Mouse (Mus musculus): ENCODE results near the gene Syne4. TPM values are rescaled to one million over a fixed set of nuclear protein-coding genes. Genes with fewer than 3 reads are reported as not detected.

Gene Syne4
- polyA plus RNA-seq, 1 experiment from 2014 or later: 54.0 TPM

- Histone ChIP-seq H3K9ac (ENCODE audit: low read length) (peak within 1 kb of the TSS; percentile 86), H3K9me3 (replicated peaks; ENCODE audit: control insufficient read depth, low read length) (no peaks in the 10 kb centered on the region), H3K36me3 (ENCODE audit: control insufficient read depth, insufficient read depth, low read length) (no peaks in the 10 kb centered on the region), H3K4me2 (ENCODE audit: low read depth, low read length) (peak within 1 kb of the TSS; percentile 75), H3K27me3 (ENCODE audit: control insufficient read depth, insufficient read depth, low read length) (no peaks in the 10 kb centered on the region), H3K27ac (ENCODE audit: low read length) (peak within 1 kb of the TSS; percentile 94), H3K4me3 (replicated peaks; ENCODE audit: low read length) (peak within 1 kb of the TSS; percentile 75), H3K4me1 (ENCODE audit: control insufficient read depth, insufficient read depth, low read length) (peaks cover 8% of the 10 kb centered on the region; the same call in 1 of the 2 replicates)
- WGBS: under 1% methylated on average over 63 of the region's 63 CpGs
- ATAC-seq (ENCODE audit: insufficient read depth, low FRiP score): peak; percentile 61
Measured at GRCm38 (mm10) chr7:30321539-30322284, 7.1 kb downstream of the Syne4 start, which contains the start of gene E130208F15Rik. TSS of gene E130208F15Rik (plus strand) at chr7:30321740.

GRCm38 (mm10) chr7:30322285-30322667 is 7.7 kb downstream of the Syne4 start:
- H3K27me3 ChIP-seq (ENCODE audit: control insufficient read depth, insufficient read depth, low read length): no peaks in the 10 kb centered on the region
- peak overlapping the region; percentile 75 for H3K4me3 ChIP-seq (replicated peaks; ENCODE audit: low read length)
- no peaks in the 10 kb centered on the region for H3K36me3 ChIP-seq (ENCODE audit: control insufficient read depth, insufficient read depth, low read length)
- H3K4me2 ChIP-seq (ENCODE audit: low read depth, low read length): peak overlapping the region; percentile 75
- H3K9ac ChIP-seq (ENCODE audit: low read length): peak overlapping the region; percentile 86
- H3K27ac ChIP-seq (ENCODE audit: low read length): peak overlapping the region; percentile 94
- H3K4me1 ChIP-seq (ENCODE audit: control insufficient read depth, insufficient read depth, low read length): peaks cover 8% of the 10 kb centered on the region; the same call in 1 of the 2 replicates
- ATAC-seq (ENCODE audit: insufficient read depth, low FRiP score): peak; percentile 99
- H3K9me3 ChIP-seq (replicated peaks; ENCODE audit: control insufficient read depth, low read length): no peaks in the 10 kb centered on the region
- WGBS: under 1% methylated on average over 20 of the region's 20 CpGs

DNA sequence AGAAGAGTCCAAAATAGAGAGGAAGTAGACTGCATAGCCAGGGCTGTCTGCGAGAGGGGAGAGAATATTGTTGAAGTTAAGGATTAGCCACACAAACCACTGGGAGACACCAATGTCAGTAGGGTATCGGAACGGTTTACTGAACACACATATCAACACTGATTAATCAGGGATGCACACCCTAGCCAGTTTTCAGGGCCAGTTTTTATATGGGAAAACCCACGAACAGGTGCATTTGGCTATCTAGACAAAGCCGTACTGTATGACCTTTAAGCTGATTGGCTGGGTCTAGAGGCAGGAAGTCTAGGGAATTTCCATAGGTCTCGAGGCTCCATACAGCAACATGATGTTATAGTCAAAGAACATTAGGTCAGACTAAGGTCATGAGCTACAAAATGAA is 8.3 kb downstream of the Syne4 start:
- Histone ChIP-seq H3K27ac (ENCODE audit: low read length) (peak overlapping the region; percentile 94), H3K4me1 (ENCODE audit: control insufficient read depth, insufficient read depth, low read length) (peaks cover 8% of the 10 kb centered on the region; the same call in 1 of the 2 replicates), H3K27me3 (ENCODE audit: control insufficient read depth, insufficient read depth, low read length) (no peaks in the 10 kb centered on the region), H3K4me2 (ENCODE audit: low read depth, low read length) (peak overlapping the region; percentile 70), H3K9me3 (replicated peaks; ENCODE audit: control insufficient read depth, low read length) (no peaks in the 10 kb centered on the region), H3K9ac (ENCODE audit: low read length) (peak overlapping the region; percentile 72), H3K36me3 (ENCODE audit: control insufficient read depth, insufficient read depth, low read length) (no peaks in the 10 kb centered on the region), H3K4me3 (replicated peaks; ENCODE audit: low read length) (peak overlapping the region; percentile 75)
- WGBS: 21% methylated on average over 6 of the region's 6 CpGs
- ATAC-seq (ENCODE audit: insufficient read depth, low FRiP score): no peak

- Histone ChIP-seq H3K9ac (ENCODE audit: low read length) (peak within 1 kb of the TSS; percentile 72), H3K4me1 (ENCODE audit: control insufficient read depth, insufficient read depth, low read length) (peaks cover 8% of the 10 kb centered on the region; the same call in 1 of the 2 replicates), H3K27me3 (ENCODE audit: control insufficient read depth, insufficient read depth, low read length) (no peaks in the 10 kb centered on the region), H3K36me3 (ENCODE audit: control insufficient read depth, insufficient read depth, low read length) (no peaks in the 10 kb centered on the region), H3K9me3 (replicated peaks; ENCODE audit: control insufficient read depth, low read length) (no peaks in the 10 kb centered on the region), H3K27ac (ENCODE audit: low read length) (peak within 1 kb of the TSS; percentile 94), H3K4me2 (ENCODE audit: low read depth, low read length) (peak within 1 kb of the TSS; percentile 70), H3K4me3 (replicated peaks; ENCODE audit: low read length) (peak within 1 kb of the TSS; percentile 75)
- 69% methylated on average over 3 of the region's 3 CpGs for WGBS
- ATAC-seq (ENCODE audit: insufficient read depth, low FRiP score): no peak
Measured at GRCm38 (mm10) chr7:30323795-30324194, 9.2 kb downstream of the Syne4 start, which contains the start of gene Sdhaf1. TSS of gene Sdhaf1 (minus strand) at chr7:30323895.

DNA sequence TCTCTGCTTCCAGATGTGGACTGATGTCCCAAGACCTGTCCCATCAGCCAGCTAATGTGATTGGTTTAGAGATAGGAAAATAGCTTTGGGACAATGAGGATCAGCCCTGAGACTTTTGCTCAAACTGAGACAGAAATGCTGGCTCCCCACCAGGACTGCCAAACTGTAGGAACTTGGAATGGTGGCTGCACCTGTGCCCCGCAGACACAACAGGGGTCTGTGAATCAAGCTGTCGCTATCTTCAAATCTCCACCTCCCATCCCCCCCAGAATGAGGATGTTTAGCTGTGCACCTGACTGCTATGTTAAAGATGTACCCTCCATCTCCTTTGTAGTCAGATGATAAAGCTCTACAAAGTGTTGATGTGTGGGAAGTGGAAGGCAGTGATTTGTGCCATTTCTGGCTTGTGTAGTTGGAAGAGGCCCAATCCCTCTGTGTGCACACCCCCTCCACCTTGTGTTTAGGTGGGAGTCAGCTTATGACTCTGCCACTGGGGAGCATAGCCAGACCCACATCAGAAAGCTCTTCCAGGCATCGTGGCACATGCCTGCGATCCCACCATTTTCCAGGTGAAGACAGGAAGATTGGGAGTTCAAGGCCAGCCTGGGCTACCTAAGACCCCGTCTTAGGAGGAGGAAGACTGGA is 9.8 kb downstream of the Syne4 start:
- Histone ChIP-seq H3K4me3 (replicated peaks; ENCODE audit: low read length) (no peak overlapping the region), H3K9ac (ENCODE audit: low read length) (no peak overlapping the region), H3K4me1 (ENCODE audit: control insufficient read depth, insufficient read depth, low read length) (peaks cover 8% of the 10 kb centered on the region; the same call in 1 of the 2 replicates), H3K9me3 (replicated peaks; ENCODE audit: control insufficient read depth, low read length) (no peaks in the 10 kb centered on the region), H3K27ac (ENCODE audit: low read length) (no peak overlapping the region), H3K4me2 (ENCODE audit: low read depth, low read length) (no peak overlapping the region), H3K27me3 (ENCODE audit: control insufficient read depth, insufficient read depth, low read length) (no peaks in the 10 kb centered on the region), H3K36me3 (ENCODE audit: control insufficient read depth, insufficient read depth, low read length) (no peaks in the 10 kb centered on the region)
- no peak for ATAC-seq (ENCODE audit: insufficient read depth, low FRiP score)
- 85% methylated on average over 5 of the region's 5 CpGs for WGBS

GRCm38 (mm10) chr7:30325364-30325763 is 10.8 kb downstream of the Syne4 start:
- no peak for ATAC-seq (ENCODE audit: insufficient read depth, low FRiP score)
- Histone ChIP-seq H3K4me3 (replicated peaks; ENCODE audit: low read length) (no peak overlapping the region), H3K36me3 (ENCODE audit: control insufficient read depth, insufficient read depth, low read length) (no peaks in the 10 kb centered on the region), H3K9ac (ENCODE audit: low read length) (no peak overlapping the region), H3K4me2 (ENCODE audit: low read depth, low read length) (no peak overlapping the region), H3K4me1 (ENCODE audit: control insufficient read depth, insufficient read depth, low read length) (peaks cover 8% of the 10 kb centered on the region; the same call in 1 of the 2 replicates), H3K27me3 (ENCODE audit: control insufficient read depth, insufficient read depth, low read length) (no peaks in the 10 kb centered on the region), H3K27ac (ENCODE audit: low read length) (no peak overlapping the region), H3K9me3 (replicated peaks; ENCODE audit: control insufficient read depth, low read length) (no peaks in the 10 kb centered on the region)
- WGBS: 40% methylated on average over 2 of the region's 2 CpGs

GRCm38 (mm10) chr7:30326427-30326826 is 11.8 kb downstream of the Syne4 start:
- no peak overlapping the region for H3K9ac ChIP-seq (ENCODE audit: low read length)
- H3K4me2 ChIP-seq (ENCODE audit: low read depth, low read length): no peak overlapping the region
- H3K9me3 ChIP-seq (replicated peaks; ENCODE audit: control insufficient read depth, low read length): no peaks in the 10 kb centered on the region
- H3K4me3 ChIP-seq (replicated peaks; ENCODE audit: low read length): no peak overlapping the region
- ATAC-seq (ENCODE audit: insufficient read depth, low FRiP score): no peak
- no peaks in the 10 kb centered on the region for H3K36me3 ChIP-seq (ENCODE audit: control insufficient read depth, insufficient read depth, low read length)
- H3K4me1 ChIP-seq (ENCODE audit: control insufficient read depth, insufficient read depth, low read length): peaks cover under 1% of the 10 kb centered on the region; the same call in 1 of the 2 replicates
- H3K27me3 ChIP-seq (ENCODE audit: control insufficient read depth, insufficient read depth, low read length): no peaks in the 10 kb centered on the region
- no peak overlapping the region for H3K27ac ChIP-seq (ENCODE audit: low read length)

- 55% methylated on average over 15 of the region's 15 CpGs for WGBS
- Histone ChIP-seq H3K27me3 (ENCODE audit: control insufficient read depth, insufficient read depth, low read length) (no peaks in the 10 kb centered on the region), H3K4me2 (ENCODE audit: low read depth, low read length) (no peak overlapping the region), H3K4me1 (ENCODE audit: control insufficient read depth, insufficient read depth, low read length) (no peaks in the 10 kb centered on the region), H3K27ac (ENCODE audit: low read length) (no peak overlapping the region), H3K4me3 (replicated peaks; ENCODE audit: low read length) (no peak overlapping the region), H3K9me3 (replicated peaks; ENCODE audit: control insufficient read depth, low read length) (no peaks in the 10 kb centered on the region), H3K36me3 (ENCODE audit: control insufficient read depth, insufficient read depth, low read length) (no peaks in the 10 kb centered on the region), H3K9ac (ENCODE audit: low read length) (no peak overlapping the region)
- ATAC-seq (ENCODE audit: insufficient read depth, low FRiP score): no peak
Measured at GRCm38 (mm10) chr7:30327140-30327539, 12.5 kb downstream of the Syne4 start.

DNA sequence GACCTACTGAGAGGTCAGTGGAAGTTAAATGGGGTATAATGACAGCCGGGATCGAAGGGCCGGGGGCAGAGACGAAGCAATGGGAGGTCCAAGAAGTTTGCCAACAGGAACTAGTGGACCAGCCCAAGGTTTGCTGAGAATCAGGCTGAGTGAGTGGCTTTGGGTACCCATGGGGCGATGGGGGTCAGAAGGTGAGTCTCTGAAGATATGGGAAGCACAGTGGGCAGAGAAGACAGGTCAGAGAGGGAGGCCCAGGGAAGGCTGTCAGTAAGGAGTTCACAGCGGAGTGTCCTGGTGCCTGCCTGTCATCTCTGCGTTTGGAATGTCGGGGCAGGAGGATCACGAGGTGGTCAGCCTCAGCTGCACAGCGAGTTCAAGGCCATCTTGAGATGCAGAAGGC is 13.8 kb downstream of the Syne4 start:
- H3K4me3 ChIP-seq (replicated peaks; ENCODE audit: low read length): no peak overlapping the region
- peaks cover 3% of the 10 kb centered on the region; the same call in 1 of the 2 replicates for H3K4me1 ChIP-seq (ENCODE audit: control insufficient read depth, insufficient read depth, low read length)
- ATAC-seq (ENCODE audit: insufficient read depth, low FRiP score): no peak
- no peak overlapping the region for H3K4me2 ChIP-seq (ENCODE audit: low read depth, low read length)
- H3K27me3 ChIP-seq (ENCODE audit: control insufficient read depth, insufficient read depth, low read length): no peaks in the 10 kb centered on the region
- H3K27ac ChIP-seq (ENCODE audit: low read length): no peak overlapping the region
- 54% methylated on average over 10 of the region's 10 CpGs for WGBS
- no peaks in the 10 kb centered on the region for H3K9me3 ChIP-seq (replicated peaks; ENCODE audit: control insufficient read depth, low read length)
- no peaks in the 10 kb centered on the region for H3K36me3 ChIP-seq (ENCODE audit: control insufficient read depth, insufficient read depth, low read length)
- H3K9ac ChIP-seq (ENCODE audit: low read length): no peak overlapping the region

All from stomach, embryonic 16.5 days (tissue).